Mouse (Mus musculus) CH12.LX (cell line): ENCODE results near the gene Fcer1g. TPM values are rescaled to one million over a fixed set of nuclear protein-coding genes. Genes with fewer than 3 reads are reported as not detected.

Experiments
- DNase-seq: peaks from one replicate; pipeline ENCODE4 v3.0.0-alpha.2; 2013; ENCODE audit errors: extremely low read depth
- H3K27ac ChIP-seq: 2 replicates; pipeline ENCODE4 v1.5.1; 2012; ENCODE audit warnings: low read depth, mild to moderate bottlenecking, control low read depth, moderate library complexity; ENCODE audit not compliant: insufficient read depth
- H3K27me3 ChIP-seq: replicated peaks from 2 replicates; pipeline ENCODE3; 2012; ENCODE audit warnings: inconsistent platforms
- H3K36me3 ChIP-seq, 2 experiments: replicated peaks in 1 of 2; 2 replicates each; pipeline versions ENCODE3 to v1.6.1; 2012; ENCODE audit warnings: inconsistent platforms in 1 of 2, low read length in 1 of 2, mild to moderate bottlenecking in 1 of 2, mixed read lengths in 1 of 2, moderate library complexity in 1 of 2; ENCODE audit not compliant: control insufficient read depth in 1 of 2, insufficient read depth in 1 of 2
- H3K4me1 ChIP-seq, 2 experiments: 2 replicates each; pipeline ENCODE4 v1.6.1; 2012; ENCODE audit warnings: inconsistent platforms in 1 of 2, moderate library complexity in 1 of 2; ENCODE audit not compliant: insufficient read depth in 2 of 2, control insufficient read depth in 1 of 2
- H3K4me2 ChIP-seq: 2 replicates; pipeline ENCODE4 v1.6.1; 2012; ENCODE audit warnings: low read depth, mild to moderate bottlenecking, control low read depth; ENCODE audit not compliant: poor library complexity, insufficient read depth, severe bottlenecking
- H3K4me3 ChIP-seq, 3 experiments: fragments of 150-350 bp in 1 of 3; sonication (generic) in 1 of 3; replicated peaks in 1 of 3; 2 replicates each; pipeline versions ENCODE3 to v1.5.1; 2011 to 2012; ENCODE audit warnings: low read depth in 2 of 3, low read length in 2 of 3, mild to moderate bottlenecking in 2 of 3, moderate library complexity in 2 of 3, control low read depth in 1 of 3, improper control_type of control experiment in 1 of 3, inconsistent platforms in 1 of 3, mixed read lengths in 1 of 3; ENCODE audit not compliant: poor library complexity in 1 of 3
- H3K79me2 ChIP-seq: replicated peaks from 2 replicates; pipeline ENCODE4 v1.6.1; 2012; ENCODE audit warnings: mild to moderate bottlenecking, moderate library complexity; ENCODE audit not compliant: control insufficient read depth, poor library complexity, insufficient read depth, severe bottlenecking; ENCODE audit errors: extremely low read depth
- H3K9ac ChIP-seq: 2 replicates; pipeline ENCODE4 v1.6.1; 2012; ENCODE audit warnings: low read depth, mild to moderate bottlenecking, control low read depth, moderate library complexity; ENCODE audit not compliant: insufficient read depth
- H3K9me3 ChIP-seq: replicated peaks from 2 replicates; pipeline ENCODE3; 2012; ENCODE audit warnings: low read length, inconsistent platforms, mixed read lengths
- BHLHE40 ChIP-seq: IDR thresholded peaks from 2 replicates; pipeline ENCODE4 v1.6.1; 2011; ENCODE audit warnings: mild to moderate bottlenecking, low read depth, low read length, improper control_type of control experiment
- CTCF ChIP-seq, 2 experiments: IDR thresholded peaks in 1 of 2; conservative IDR thresholded peaks in 1 of 2; 2 replicates each; pipeline ENCODE4 v1.5.1; 2011 to 2012; ENCODE audit warnings: low read depth in 2 of 2, low read length in 2 of 2, improper control_type of control experiment in 1 of 2, inconsistent platforms in 1 of 2, mild to moderate bottlenecking in 1 of 2, moderate library complexity in 1 of 2
- E2F4 ChIP-seq: IDR thresholded peaks from 2 replicates; pipeline ENCODE4 v1.6.1; 2011; ENCODE audit warnings: low read depth, low read length, improper control_type of control experiment; ENCODE audit not compliant: insufficient replicate concordance
- ELF1 ChIP-seq: IDR thresholded peaks from 2 replicates; pipeline ENCODE4 v1.6.1; 2014; ENCODE audit warnings: low read depth, mild to moderate bottlenecking, inconsistent platforms, low read length, improper control_type of control experiment
- EP300 ChIP-seq: IDR thresholded peaks from 2 replicates; pipeline ENCODE4 v1.6.1; 2011; ENCODE audit warnings: low read length, improper control_type of control experiment
- ETS1 ChIP-seq: conservative IDR thresholded peaks from 2 replicates; pipeline ENCODE4 v1.6.1; 2012; ENCODE audit warnings: low read depth, mild to moderate bottlenecking, inconsistent platforms, low read length, improper control_type of control experiment, moderate library complexity
- GABPA ChIP-seq: IDR thresholded peaks from 2 replicates; pipeline ENCODE4 v1.6.1; 2012; ENCODE audit warnings: low read depth, low read length, improper control_type of control experiment, inconsistent platforms; ENCODE audit not compliant: insufficient replicate concordance
- HCFC1 ChIP-seq: IDR thresholded peaks from 2 replicates; pipeline ENCODE4 v1.6.1; 2012; ENCODE audit warnings: low read depth, mild to moderate bottlenecking, inconsistent platforms, low read length, improper control_type of control experiment
- JUN ChIP-seq: IDR thresholded peaks from 2 replicates; pipeline ENCODE4 v1.6.1; 2011; ENCODE audit warnings: low read depth, mild to moderate bottlenecking, low read length, improper control_type of control experiment, moderate library complexity; ENCODE audit not compliant: insufficient read depth
- KAT2A ChIP-seq: IDR thresholded peaks from 2 replicates; pipeline ENCODE4 v1.6.1; 2012; ENCODE audit warnings: low read length, improper control_type of control experiment, inconsistent platforms; ENCODE audit not compliant: insufficient replicate concordance
- MAFK ChIP-seq: IDR thresholded peaks from 2 replicates; pipeline ENCODE4 v1.6.1; 2011; ENCODE audit warnings: low read length, improper control_type of control experiment; ENCODE audit not compliant: insufficient replicate concordance
- MAX ChIP-seq: IDR thresholded peaks from 2 replicates; pipeline ENCODE4 v1.6.1; 2011; ENCODE audit warnings: low read length, improper control_type of control experiment
- MAZ ChIP-seq: IDR thresholded peaks from 2 replicates; pipeline ENCODE4 v1.6.1; 2012; ENCODE audit warnings: low read depth, mild to moderate bottlenecking, inconsistent platforms, low read length, improper control_type of control experiment, moderate library complexity
- MEF2A ChIP-seq: IDR thresholded peaks from 2 replicates; pipeline ENCODE4 v1.6.1; 2014; ENCODE audit warnings: low read depth, mild to moderate bottlenecking, inconsistent platforms, low read length, improper control_type of control experiment, borderline replicate concordance
- MXI1 ChIP-seq: IDR thresholded peaks from 2 replicates; pipeline ENCODE4 v1.6.1; 2011; ENCODE audit warnings: mild to moderate bottlenecking, low read depth, low read length, improper control_type of control experiment
- NELFE ChIP-seq: IDR thresholded peaks from 2 replicates; pipeline ENCODE4 v1.6.1; 2011; ENCODE audit warnings: low read depth, low read length, improper control_type of control experiment
- POLR2A ChIP-seq: IDR thresholded peaks from 2 replicates; pipeline ENCODE4 v1.6.1; 2011; ENCODE audit warnings: low read depth, mild to moderate bottlenecking, improper control_type of control experiment, low read length
- POLR2AphosphoS2 ChIP-seq: IDR thresholded peaks from 2 replicates; pipeline ENCODE4 v1.6.1; 2011; ENCODE audit warnings: low read depth, low read length, improper control_type of control experiment
- RAD21 ChIP-seq: IDR thresholded peaks from 2 replicates; pipeline ENCODE4 v1.6.1; 2011; ENCODE audit warnings: low read depth, mild to moderate bottlenecking, low read length, improper control_type of control experiment, moderate library complexity
- RCOR1 ChIP-seq: conservative IDR thresholded peaks from 2 replicates; pipeline ENCODE4 v1.6.1; 2012; ENCODE audit warnings: low read depth, mild to moderate bottlenecking, inconsistent platforms, low read length, improper control_type of control experiment
- SMC3 ChIP-seq: IDR thresholded peaks from 2 replicates; pipeline ENCODE4 v1.6.1; 2011; ENCODE audit warnings: low read depth, low read length, improper control_type of control experiment
- TBP ChIP-seq: conservative IDR thresholded peaks from 2 replicates; pipeline ENCODE4 v1.6.1; 2011; ENCODE audit warnings: low read depth, low read length, improper control_type of control experiment
- USF1 ChIP-seq: IDR thresholded peaks from 2 replicates; pipeline ENCODE4 v1.6.1; 2014; ENCODE audit warnings: low read depth, mild to moderate bottlenecking, inconsistent platforms, low read length, improper control_type of control experiment
- USF2 ChIP-seq: conservative IDR thresholded peaks from 2 replicates; pipeline ENCODE4 v1.6.1; 2011; ENCODE audit warnings: low read depth, low read length, improper control_type of control experiment
- ZC3H11A ChIP-seq: IDR thresholded peaks from 2 replicates; pipeline ENCODE4 v1.6.1; 2012; ENCODE audit warnings: low read depth, mild to moderate bottlenecking, inconsistent platforms, low read length, improper control_type of control experiment
- ZKSCAN1 ChIP-seq: IDR thresholded peaks from 2 replicates; pipeline ENCODE4 v1.6.1; 2012; ENCODE audit warnings: low read depth, inconsistent platforms, low read length, improper control_type of control experiment, borderline replicate concordance
- ZMIZ1 ChIP-seq: IDR thresholded peaks from 2 replicates; pipeline ENCODE4 v1.6.1; 2012; ENCODE audit warnings: low read depth, mild to moderate bottlenecking, inconsistent platforms, low read length, improper control_type of control experiment
- ZNF384 ChIP-seq: IDR thresholded peaks from 2 replicates; pipeline ENCODE4 v1.6.1; 2012; ENCODE audit warnings: low read depth, low read length, improper control_type of control experiment, inconsistent platforms
- dilution Hi-C: fragments of 300-500 bp; cut with MboI; formaldehyde crosslinking; loops from 2 replicates; pipeline ENCODE4 v1.14.3; 2020; ENCODE audit warnings: low sequenced_read_pairs; ENCODE audit not compliant: extremely low pct_unique_long_range_greater_than_20kb, extremely low pct_ligation_motif_present
- in situ Hi-C: fragments of 300-500 bp; cut with MboI; formaldehyde crosslinking; loops from 3 replicates; pipeline ENCODE4 v1.14.3; 2019; ENCODE audit warnings: low sequenced_read_pairs, low pct_ligation_motif_present, low pct_unique_long_range_greater_than_20kb, mixed read lengths
- polyA plus RNA-seq: library from polyadenylated mRNA; unstranded; fragments of >175 nt; gene quantifications from 2 replicates; pipeline ENCODE4 v1.2.1, GENCODE M21; 2012; ENCODE audit warnings: low read depth; ENCODE audit not compliant: insufficient read length
- total RNA-seq, 2 experiments: library from RNA; depleted of rRNA; stranded (reverse); fragments of 300-350 nt in 1 of 2; fragments of >200 nt in 1 of 2; gene quantifications; 2 replicates each; pipeline ENCODE4 v1.2.3; 2012 to 2014

Gene Fcer1g
- total and polyA plus RNA-seq, 3 experiments, result 10.1 to 51.2 (median 31.3) TPM

DNA sequence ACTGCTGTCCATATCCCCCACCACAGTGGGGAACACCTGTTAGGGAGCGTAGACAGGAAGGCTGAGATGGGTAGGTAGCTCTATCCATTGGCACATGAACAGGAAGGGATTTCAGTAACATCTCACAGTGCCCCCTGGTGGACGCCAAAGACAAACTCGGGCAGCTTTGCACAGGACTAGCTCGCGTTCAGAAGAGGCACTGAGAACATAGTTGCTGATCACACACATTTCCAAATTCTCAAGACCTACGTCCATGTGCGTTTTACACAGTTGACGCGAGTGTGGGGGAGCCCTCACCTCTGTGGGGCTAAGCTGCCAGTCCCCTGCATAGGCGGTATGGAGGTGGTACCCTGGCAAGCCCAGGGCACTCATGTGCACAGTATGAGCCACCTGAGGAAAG is 13.3 kb downstream of the Fcer1g start:
- H3K79me2 ChIP-seq, result no peaks in the 10 kb centered on the region
- no peak overlapping the region for H3K27ac ChIP-seq
- TF ChIP-seq ZC3H11A, result no peak
- no peak for TF ChIP-seq JUN
- TF ChIP-seq ELF1, result peak; percentile 58; the same call in 1 of the 2 replicates
- TF ChIP-seq BHLHE40, result no peak
- TF ChIP-seq GABPA, result no peak
- TF ChIP-seq NELFE, result no peak
- TF ChIP-seq MAX, result peak; percentile 63; the same call in 1 of the 2 replicates
- no peak; the same call in 1 of the 2 replicates for TF ChIP-seq HCFC1
- TF ChIP-seq E2F4, result no peak
- TF ChIP-seq MEF2A, result peak; percentile 30; the same call in 1 of the 2 replicates
- no peak for TF ChIP-seq ETS1
- TF ChIP-seq MAFK, result peak; percentile 54; the same call in 1 of the 2 replicates
- TF ChIP-seq RCOR1, result no peak
- no peak for TF ChIP-seq POLR2AphosphoS2
- no peak; the same call in 1 of the 2 replicates for TF ChIP-seq TBP
- peak; percentile 65 for TF ChIP-seq RAD21
- TF ChIP-seq ZNF384, result no peak
- TF ChIP-seq EP300, result no peak
- TF ChIP-seq MXI1, result no peak
- TF ChIP-seq SMC3, result peak; percentile 92
- no peak for TF ChIP-seq ZKSCAN1
- peak; percentile 76 to 88 for TF ChIP-seq CTCF (conservative IDR thresholded peaks at IDR 0.05 in 1 of 2, IDR thresholded peaks at IDR 0.05 in 1 of 2; ENCODE audit: low read depth in 2 of 2, low read length in 2 of 2)
- TF ChIP-seq MAZ, result no peak
- TF ChIP-seq POLR2A, result no peak
- TF ChIP-seq KAT2A, result no peak
- no peak for TF ChIP-seq USF2
- TF ChIP-seq ZMIZ1, result no peak
- no peak for TF ChIP-seq USF1
- peak overlapping the region; percentile 93 for H3K4me2 ChIP-seq
- dilution Hi-C loops, result no loop called here
- H3K4me3 ChIP-seq, result peak overlapping the region in 2 of 3 experiments; percentile 67 to 69
- peaks cover 9 to 27% of the 10 kb centered on the region in 2 experiments; a peak in 3 of 4 replicates for H3K4me1 ChIP-seq
- H3K9ac ChIP-seq, result peak overlapping the region; percentile 80; the same call in 1 of the 2 replicates
- DNase-seq, result peak; percentile 87
- H3K27me3 ChIP-seq, result no peaks in the 10 kb centered on the region
- in situ Hi-C loops, result loop anchor here (5.0 to 10.0 kb wide), 2 partner anchors 109 to 326 kb away; partner anchors contain the start of gene Cfap126
- peaks cover 20 to 34% of the 10 kb centered on the region in 2 experiments for H3K36me3 ChIP-seq
- no peaks in the 10 kb centered on the region for H3K9me3 ChIP-seq
